Mouse (Mus musculus): Measurements from ENCODE around the gene Clint1. TPM values are rescaled to one million over a fixed set of nuclear protein-coding genes. Genes with fewer than 3 reads are reported as not detected.

The Clint1 gene
- polyA plus RNA-seq (2012; rRNA removed), result 45.6 and 46.6 TPM in 2 replicates

DNA sequence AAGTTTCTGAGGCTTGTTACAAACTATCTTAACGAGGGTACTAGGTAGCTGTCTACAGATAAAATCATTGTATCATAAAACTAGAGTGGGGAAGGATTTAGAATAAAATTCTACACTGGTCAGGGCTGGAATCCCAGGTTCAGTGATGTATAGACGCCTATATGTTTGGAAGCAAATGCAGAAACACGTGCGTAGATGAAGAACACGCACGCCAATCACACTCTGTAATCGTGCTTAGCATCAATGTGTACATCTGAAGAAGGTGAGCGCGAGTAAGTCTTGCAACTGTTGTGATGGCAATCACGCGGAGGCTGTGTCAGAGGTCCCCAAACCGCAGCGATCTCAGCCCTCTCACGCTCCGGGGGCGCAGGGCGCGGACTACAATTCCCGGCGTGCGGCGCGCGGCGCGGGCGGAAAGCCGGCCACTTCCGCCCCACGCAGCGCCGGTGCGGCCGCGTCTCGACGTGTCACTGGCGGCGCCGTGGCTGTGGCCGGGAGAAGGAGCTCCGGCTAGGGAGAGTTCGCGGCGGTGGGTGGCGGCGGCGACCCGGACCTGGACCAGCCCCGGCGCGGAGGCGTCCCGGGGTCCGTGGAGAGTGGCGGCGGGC is at the start of gene Clint1:
Clint1 (plus strand) TSS at position 536 of the 608 bp plus-strand sequence.
- H3K27me3 ChIP-seq (ENCODE audit: control insufficient read depth, insufficient read depth, low read length), result no peaks in the 10 kb centered on the region
- peaks cover 8% of the 10 kb centered on the region for H3K4me1 ChIP-seq (ENCODE audit: control insufficient read depth, insufficient read depth, low read length)
- H3K27ac ChIP-seq (ENCODE audit: control insufficient read depth, insufficient read depth, low read depth, low read length), result peak within 1 kb of the TSS; percentile 81
- H3K4me3 ChIP-seq (ENCODE audit: control insufficient read depth, low read depth, low read length), result peak within 1 kb of the TSS; percentile 96
- H3K36me3 ChIP-seq (ENCODE audit: control insufficient read depth, insufficient read depth, low read length), result no peaks in the 10 kb centered on the region
- no peak for TF ChIP-seq CTCF (IDR thresholded peaks at IDR 0.05; ENCODE audit: control insufficient read depth, insufficient read depth, insufficient replicate concordance, low read depth, low read length)
- peak; percentile 40 for TF ChIP-seq POLR2A (IDR thresholded peaks at IDR 0.05; ENCODE audit: control insufficient read depth, low read depth, low read length)

DNA sequence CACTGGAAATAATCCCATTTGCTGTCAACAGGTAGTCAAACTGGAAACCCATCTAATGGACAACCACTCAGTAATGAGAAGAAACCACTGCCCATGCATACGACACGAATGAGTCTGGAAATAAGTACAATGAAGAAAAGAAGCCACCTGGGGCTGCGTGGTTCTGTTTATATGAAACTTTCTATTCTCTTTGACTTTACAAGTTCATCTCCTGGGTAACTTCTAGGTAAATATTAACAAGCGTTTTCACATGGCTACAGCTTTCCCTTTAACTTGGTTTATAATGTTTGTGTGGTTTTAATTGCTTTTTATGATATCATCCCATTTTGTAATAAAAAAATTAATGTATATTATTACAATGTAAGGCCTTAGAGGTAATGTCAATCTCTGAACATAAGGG is 47.8 kb upstream of the Clint1 start:
- H3K27ac ChIP-seq (ENCODE audit: control insufficient read depth, insufficient read depth, low read depth, low read length), result no peak overlapping the region
- no peak overlapping the region for H3K4me3 ChIP-seq (ENCODE audit: control insufficient read depth, low read depth, low read length)
- H3K27me3 ChIP-seq (ENCODE audit: control insufficient read depth, insufficient read depth, low read length), result no peaks in the 10 kb centered on the region
- peaks cover 4% of the 10 kb centered on the region; the same call in 1 of the 2 replicates for H3K4me1 ChIP-seq (ENCODE audit: control insufficient read depth, insufficient read depth, low read length)
- H3K36me3 ChIP-seq (ENCODE audit: control insufficient read depth, insufficient read depth, low read length), result no peaks in the 10 kb centered on the region
- TF ChIP-seq POLR2A (IDR thresholded peaks at IDR 0.05; ENCODE audit: control insufficient read depth, low read depth, low read length) (no peak), CTCF (IDR thresholded peaks at IDR 0.05; ENCODE audit: control insufficient read depth, insufficient read depth, insufficient replicate concordance, low read depth, low read length) (no peak)

DNA sequence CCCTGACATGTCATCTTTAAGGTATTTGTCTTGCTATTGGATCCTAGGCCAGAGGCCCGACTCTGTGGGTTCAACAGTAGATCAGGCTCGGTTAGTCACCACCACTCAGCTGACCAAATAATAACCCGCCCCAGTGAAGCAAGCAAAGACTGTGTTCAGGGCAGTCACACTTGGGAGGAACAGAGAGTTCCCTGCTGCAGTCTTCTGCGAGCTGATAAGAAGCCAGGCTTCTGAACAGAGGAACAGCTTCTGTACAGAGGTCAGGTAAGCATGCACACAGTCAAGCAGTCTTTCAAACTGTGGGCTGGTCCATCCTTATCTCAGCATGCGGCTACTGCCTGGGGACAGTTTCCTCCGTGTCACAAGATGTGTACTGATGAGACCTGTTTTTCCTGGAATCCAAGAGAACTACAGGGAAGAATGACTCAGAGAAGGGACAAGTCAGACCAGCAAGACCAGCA is 46.5 kb upstream of the Clint1 start:
- Histone ChIP-seq H3K4me1 (ENCODE audit: control insufficient read depth, insufficient read depth, low read length) (peaks cover 2% of the 10 kb centered on the region; the same call in 1 of the 2 replicates), H3K27me3 (ENCODE audit: control insufficient read depth, insufficient read depth, low read length) (no peaks in the 10 kb centered on the region), H3K27ac (ENCODE audit: control insufficient read depth, insufficient read depth, low read depth, low read length) (no peak overlapping the region), H3K4me3 (ENCODE audit: control insufficient read depth, low read depth, low read length) (no peak overlapping the region), H3K36me3 (ENCODE audit: control insufficient read depth, insufficient read depth, low read length) (no peaks in the 10 kb centered on the region)
- TF ChIP-seq CTCF (IDR thresholded peaks at IDR 0.05; ENCODE audit: control insufficient read depth, insufficient read depth, insufficient replicate concordance, low read depth, low read length), result no peak
- no peak for TF ChIP-seq POLR2A (IDR thresholded peaks at IDR 0.05; ENCODE audit: control insufficient read depth, low read depth, low read length)

DNA sequence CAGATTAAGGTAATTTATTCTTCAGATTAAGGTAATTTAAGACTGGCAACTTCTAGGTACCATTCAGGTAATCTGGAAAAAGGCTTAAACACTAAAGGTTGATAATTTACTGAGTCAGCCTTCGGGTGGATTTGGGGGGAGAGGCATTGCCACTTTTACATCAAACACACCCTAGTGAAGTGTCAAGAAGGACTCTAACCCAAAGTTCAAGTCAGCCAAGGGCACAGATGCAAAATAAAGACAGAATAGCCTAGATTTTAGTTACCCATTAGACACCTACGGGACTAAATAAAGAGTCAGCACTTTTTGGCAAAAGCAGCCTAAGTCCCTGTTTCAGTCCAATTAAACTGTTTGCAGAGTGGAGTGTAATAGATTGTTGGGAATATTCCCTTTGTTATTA is 46.0 kb upstream of the Clint1 start:
- Histone ChIP-seq H3K27ac (ENCODE audit: control insufficient read depth, insufficient read depth, low read depth, low read length) (no peak overlapping the region), H3K27me3 (ENCODE audit: control insufficient read depth, insufficient read depth, low read length) (no peaks in the 10 kb centered on the region), H3K4me3 (ENCODE audit: control insufficient read depth, low read depth, low read length) (no peak overlapping the region), H3K36me3 (ENCODE audit: control insufficient read depth, insufficient read depth, low read length) (no peaks in the 10 kb centered on the region), H3K4me1 (ENCODE audit: control insufficient read depth, insufficient read depth, low read length) (peaks cover 2% of the 10 kb centered on the region; the same call in 1 of the 2 replicates)
- TF ChIP-seq POLR2A (IDR thresholded peaks at IDR 0.05; ENCODE audit: control insufficient read depth, low read depth, low read length), result no peak
- no peak for TF ChIP-seq CTCF (IDR thresholded peaks at IDR 0.05; ENCODE audit: control insufficient read depth, insufficient read depth, insufficient replicate concordance, low read depth, low read length)

DNA sequence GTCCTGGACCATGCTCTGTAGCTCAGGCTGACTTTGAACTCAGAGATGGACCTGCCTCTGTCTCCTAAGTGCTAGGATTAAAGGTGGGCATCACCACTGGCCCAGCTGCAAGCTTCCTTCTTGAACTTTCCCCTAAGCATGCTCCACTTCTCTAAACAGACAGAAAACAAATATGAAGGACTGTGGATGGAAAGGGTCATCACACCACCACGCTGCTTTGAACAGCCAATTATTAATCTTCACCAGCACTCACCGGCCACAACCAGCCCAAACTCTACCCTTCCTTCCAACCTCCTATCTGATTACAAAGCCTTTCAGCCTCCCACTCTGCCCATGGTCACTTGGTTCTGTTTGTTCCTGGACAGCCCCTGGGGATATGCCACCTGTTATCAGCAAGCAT is 45.6 kb upstream of the Clint1 start:
- Histone ChIP-seq H3K36me3 (ENCODE audit: control insufficient read depth, insufficient read depth, low read length) (no peaks in the 10 kb centered on the region), H3K4me3 (ENCODE audit: control insufficient read depth, low read depth, low read length) (no peak overlapping the region), H3K27me3 (ENCODE audit: control insufficient read depth, insufficient read depth, low read length) (no peaks in the 10 kb centered on the region), H3K27ac (ENCODE audit: control insufficient read depth, insufficient read depth, low read depth, low read length) (no peak overlapping the region), H3K4me1 (ENCODE audit: control insufficient read depth, insufficient read depth, low read length) (peaks cover 2% of the 10 kb centered on the region; the same call in 1 of the 2 replicates)
- no peak for TF ChIP-seq POLR2A (IDR thresholded peaks at IDR 0.05; ENCODE audit: control insufficient read depth, low read depth, low read length)
- TF ChIP-seq CTCF (IDR thresholded peaks at IDR 0.05; ENCODE audit: control insufficient read depth, insufficient read depth, insufficient replicate concordance, low read depth, low read length), result no peak

DNA sequence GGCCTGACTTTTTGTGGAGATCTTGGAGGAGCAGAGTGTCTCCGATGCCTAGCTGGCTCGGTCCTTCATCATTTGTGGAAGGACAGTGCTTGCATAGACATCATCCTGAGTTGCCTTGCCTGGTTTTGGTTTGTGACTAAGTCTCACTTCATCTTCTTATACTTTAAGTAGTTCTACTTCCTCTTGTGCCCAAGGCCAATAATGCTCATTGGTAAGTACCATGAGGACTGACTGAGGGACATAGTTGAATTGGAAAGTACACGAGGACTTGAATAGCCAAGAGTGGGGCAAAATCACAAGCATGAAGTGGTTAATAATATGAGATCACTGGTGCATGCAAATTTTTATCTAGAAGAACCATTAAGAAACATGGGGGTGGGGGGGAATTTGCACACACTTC is 45.0 kb upstream of the Clint1 start:
- H3K4me1 ChIP-seq (ENCODE audit: control insufficient read depth, insufficient read depth, low read length), result peaks cover 2% of the 10 kb centered on the region; the same call in 1 of the 2 replicates
- no peaks in the 10 kb centered on the region for H3K27me3 ChIP-seq (ENCODE audit: control insufficient read depth, insufficient read depth, low read length)
- no peak for TF ChIP-seq CTCF (IDR thresholded peaks at IDR 0.05; ENCODE audit: control insufficient read depth, insufficient read depth, insufficient replicate concordance, low read depth, low read length)
- no peak for TF ChIP-seq POLR2A (IDR thresholded peaks at IDR 0.05; ENCODE audit: control insufficient read depth, low read depth, low read length)
- no peak overlapping the region for H3K4me3 ChIP-seq (ENCODE audit: control insufficient read depth, low read depth, low read length)
- H3K27ac ChIP-seq (ENCODE audit: control insufficient read depth, insufficient read depth, low read depth, low read length), result no peak overlapping the region
- H3K36me3 ChIP-seq (ENCODE audit: control insufficient read depth, insufficient read depth, low read length), result no peaks in the 10 kb centered on the region

DNA sequence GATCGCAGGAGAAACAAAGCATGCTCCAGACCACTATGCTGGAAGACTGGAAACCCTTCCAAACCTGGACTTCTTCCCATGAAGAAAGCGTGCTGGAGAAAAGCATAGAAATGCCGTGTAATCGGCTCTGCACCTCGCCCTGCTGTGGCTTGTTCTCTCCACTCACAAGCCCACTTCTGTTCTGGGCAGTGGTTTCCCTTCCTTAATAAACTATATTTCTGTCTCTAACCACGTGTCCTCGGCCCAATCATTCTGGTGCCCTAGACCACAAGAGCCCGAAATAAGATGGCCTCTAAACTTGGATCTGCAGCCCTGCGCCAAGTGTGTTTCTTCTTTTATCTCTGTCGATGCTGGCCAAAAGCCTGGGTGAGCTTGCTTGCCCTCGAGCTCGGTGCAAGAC is 44.0 kb upstream of the Clint1 start:
- Histone ChIP-seq H3K27ac (ENCODE audit: control insufficient read depth, insufficient read depth, low read depth, low read length) (no peak overlapping the region), H3K4me1 (ENCODE audit: control insufficient read depth, insufficient read depth, low read length) (peaks cover 2% of the 10 kb centered on the region; the same call in 1 of the 2 replicates)

More for the DNA sequence above, 44.0 kb upstream of the Clint1 start:
- Histone ChIP-seq H3K27me3 (ENCODE audit: control insufficient read depth, insufficient read depth, low read length) (no peaks in the 10 kb centered on the region), H3K4me3 (ENCODE audit: control insufficient read depth, low read depth, low read length) (no peak overlapping the region), H3K36me3 (ENCODE audit: control insufficient read depth, insufficient read depth, low read length) (no peaks in the 10 kb centered on the region)
- no peak for TF ChIP-seq CTCF (IDR thresholded peaks at IDR 0.05; ENCODE audit: control insufficient read depth, insufficient read depth, insufficient replicate concordance, low read depth, low read length)
- TF ChIP-seq POLR2A (IDR thresholded peaks at IDR 0.05; ENCODE audit: control insufficient read depth, low read depth, low read length), result no peak

Data from testis, adult 2 months (tissue).